Mouse (Mus musculus) stomach, embryonic 15.5 days (tissue): ENCODE data around the gene Olfr145. TPM values are rescaled to one million over a fixed set of nuclear protein-coding genes. Genes with fewer than 3 reads are reported as not detected.

Experiments
- ATAC-seq: fragments of 200-750 bp; cut with Nextera tagmentation; 2 replicates; pipeline ENCODE4 v1.8.0; 2017; ENCODE audit warnings: low read depth, moderate number of reproducible peaks, moderate TSS enrichment; ENCODE audit not compliant: insufficient read depth, low FRiP score
- H3K27ac ChIP-seq: fragments of 300-500 bp; sonication (generic); 2 replicates; pipeline ENCODE4 v1.5.1; 2015; ENCODE audit warnings: mild to moderate bottlenecking, inconsistent platforms
- H3K27me3 ChIP-seq: fragments of 300-500 bp; sonication (generic); replicated peaks from 2 replicates; pipeline ENCODE4 v1.6.1; 2015; ENCODE audit warnings: inconsistent platforms
- H3K36me3 ChIP-seq: fragments of 300-500 bp; sonication (generic); 2 replicates; pipeline ENCODE4 v1.6.1; 2015; ENCODE audit warnings: inconsistent platforms
- H3K4me1 ChIP-seq: fragments of 300-500 bp; sonication (generic); 2 replicates; pipeline ENCODE4 v1.6.1; 2015; ENCODE audit warnings: inconsistent platforms
- H3K4me2 ChIP-seq: fragments of 300-500 bp; sonication (generic); 2 replicates; pipeline ENCODE4 v1.6.1; 2015; ENCODE audit warnings: mild to moderate bottlenecking, inconsistent platforms
- H3K4me3 ChIP-seq: fragments of 300-500 bp; sonication (generic); replicated peaks from 2 replicates; pipeline ENCODE4 v1.5.1; 2015; ENCODE audit warnings: inconsistent platforms
- H3K9ac ChIP-seq: fragments of 300-500 bp; sonication (generic); 2 replicates; pipeline ENCODE4 v1.6.1; 2015; ENCODE audit warnings: inconsistent platforms
- H3K9me3 ChIP-seq: fragments of 300-500 bp; sonication (generic); 2 replicates; pipeline ENCODE4 v1.6.1; 2016; ENCODE audit warnings: inconsistent platforms
- WGBS: fragments of 180-500 bp; shearing (Covaris S2); methylation state at CpG from one replicate; pipeline ENCODE4 v1.1.7; 2015; 5-methylcytosine and 5-hydroxymethylcytosine counted together
- polyA plus RNA-seq: library from polyadenylated mRNA; unstranded; fragments of >200 nt; fragmentation: Nextera tagmentation; extraction: Ambion mirVana; gene quantifications from 2 replicates; pipeline ENCODE4 v1.2.1, GENCODE M21; 2015

The Olfr145 gene
- not detected in 2 replicates for polyA plus RNA-seq

- H3K4me1 ChIP-seq: no peaks in the 10 kb centered on the region
- ATAC-seq: no peak
- WGBS: 42% methylated on average over 2 of the region's 2 CpGs
Measured at GRCm38 (mm10) chr9:37896661-37897060, at the start of gene Olfr145. TSS of gene Olfr145 (plus strand) at chr9:37896724.

GRCm38 (mm10) chr9:37849267-37849666 lies 47.3 kb upstream of the Olfr145 start:
- no peak for ATAC-seq
- no peak overlapping the region for H3K4me3 ChIP-seq
- H3K4me1 ChIP-seq: no peaks in the 10 kb centered on the region
- no peaks in the 10 kb centered on the region for H3K27me3 ChIP-seq
- no peak overlapping the region for H3K4me2 ChIP-seq
- H3K36me3 ChIP-seq: no peaks in the 10 kb centered on the region
- H3K9ac ChIP-seq: no peak overlapping the region
- H3K9me3 ChIP-seq: no peaks in the 10 kb centered on the region
- 79% methylated on average over 2 of the region's 2 CpGs for WGBS
- no peak overlapping the region for H3K27ac ChIP-seq

More at GRCm38 (mm10) chr9:37896661-37897060, at the start of gene Olfr145:
- H3K9ac ChIP-seq: no peak within 1 kb of the TSS
- H3K4me2 ChIP-seq: no peak within 1 kb of the TSS
- no peak within 1 kb of the TSS for H3K27ac ChIP-seq
- no peak within 1 kb of the TSS for H3K4me3 ChIP-seq
- H3K36me3 ChIP-seq: no peaks in the 10 kb centered on the region
- no peaks in the 10 kb centered on the region for H3K27me3 ChIP-seq
- H3K9me3 ChIP-seq: no peaks in the 10 kb centered on the region

- H3K9me3 ChIP-seq: no peaks in the 10 kb centered on the region
- no peak within 1 kb of the TSS for H3K4me3 ChIP-seq
- no peaks in the 10 kb centered on the region for H3K27me3 ChIP-seq
- no peaks in the 10 kb centered on the region for H3K36me3 ChIP-seq
- H3K27ac ChIP-seq: no peak within 1 kb of the TSS
- H3K9ac ChIP-seq: no peak within 1 kb of the TSS
- no peak within 1 kb of the TSS for H3K4me2 ChIP-seq
- H3K4me1 ChIP-seq: no peaks in the 10 kb centered on the region
- WGBS: 71% methylated on average over 4 of the region's 4 CpGs
- ATAC-seq: no peak
Measured at GRCm38 (mm10) chr9:37853969-37854368, 42.6 kb upstream of the Olfr145 start, which contains the start of gene Olfr877. TSS of gene Olfr877 (plus strand) at chr9:37854269.

- ATAC-seq: no peak
- Histone ChIP-seq H3K4me3 (no peak overlapping the region), H3K4me1 (no peaks in the 10 kb centered on the region), H3K27me3 (no peaks in the 10 kb centered on the region), H3K9me3 (no peaks in the 10 kb centered on the region), H3K36me3 (no peaks in the 10 kb centered on the region), H3K9ac (no peak overlapping the region), H3K4me2 (no peak overlapping the region), H3K27ac (no peak overlapping the region)
- 43% methylated on average over 1 of the region's 1 CpGs for WGBS
Measured at GRCm38 (mm10) chr9:37863325-37863724, 33.2 kb upstream of the Olfr145 start.

GRCm38 (mm10) chr9:37870246-37870645 lies 26.3 kb upstream of the Olfr145 start:
- H3K9me3 ChIP-seq: no peaks in the 10 kb centered on the region
- H3K27me3 ChIP-seq: no peaks in the 10 kb centered on the region
- H3K27ac ChIP-seq: no peak overlapping the region
- no peak overlapping the region for H3K4me2 ChIP-seq
- no peaks in the 10 kb centered on the region for H3K36me3 ChIP-seq
- 50% methylated on average over 1 of the region's 1 CpGs for WGBS
- H3K4me1 ChIP-seq: no peaks in the 10 kb centered on the region
- no peak for ATAC-seq
- no peak overlapping the region for H3K4me3 ChIP-seq
- no peak overlapping the region for H3K9ac ChIP-seq

- H3K27me3 ChIP-seq: no peaks in the 10 kb centered on the region
- no peak overlapping the region for H3K27ac ChIP-seq
- no peaks in the 10 kb centered on the region for H3K9me3 ChIP-seq
- no peak overlapping the region for H3K4me3 ChIP-seq
- no peak overlapping the region for H3K9ac ChIP-seq
- H3K4me1 ChIP-seq: no peaks in the 10 kb centered on the region
- 82% methylated on average over 1 of the region's 1 CpGs for WGBS
- no peak overlapping the region for H3K4me2 ChIP-seq
- no peak for ATAC-seq
- no peaks in the 10 kb centered on the region for H3K36me3 ChIP-seq
Measured at GRCm38 (mm10) chr9:37871097-37871496, 25.4 kb upstream of the Olfr145 start.

- Histone ChIP-seq H3K27me3 (no peaks in the 10 kb centered on the region), H3K9me3 (no peaks in the 10 kb centered on the region), H3K4me2 (no peak overlapping the region), H3K4me3 (no peak overlapping the region), H3K9ac (no peak overlapping the region), H3K36me3 (no peaks in the 10 kb centered on the region), H3K4me1 (no peaks in the 10 kb centered on the region), H3K27ac (no peak overlapping the region)
- ATAC-seq: no peak
- 49% methylated on average over 1 of the region's 1 CpGs for WGBS
Measured at GRCm38 (mm10) chr9:37871536-37871935, 25.0 kb upstream of the Olfr145 start.

GRCm38 (mm10) chr9:37890960-37891359 lies 5.6 kb upstream of the Olfr145 start:
- no peak for ATAC-seq
- H3K27me3 ChIP-seq: no peaks in the 10 kb centered on the region
- H3K4me3 ChIP-seq: no peak overlapping the region
- H3K9ac ChIP-seq: no peak overlapping the region
- H3K9me3 ChIP-seq: no peaks in the 10 kb centered on the region
- H3K4me1 ChIP-seq: no peaks in the 10 kb centered on the region
- H3K4me2 ChIP-seq: no peak overlapping the region
- 34% methylated on average over 2 of the region's 2 CpGs for WGBS
- no peak overlapping the region for H3K27ac ChIP-seq
- H3K36me3 ChIP-seq: no peaks in the 10 kb centered on the region

GRCm38 (mm10) chr9:37905555-37905954 lies 9.0 kb downstream of the Olfr145 start:
- Histone ChIP-seq H3K9ac (no peak overlapping the region), H3K4me2 (no peak overlapping the region)
- 57% methylated on average over 3 of the region's 3 CpGs for WGBS

GRCm38 (mm10) chr9:37917540-37917939 lies 21.0 kb downstream of the Olfr145 start, which contains the start of gene Olfr878:
TSS of gene Olfr878 (plus strand) at chr9:37917840.
- Histone ChIP-seq H3K9ac (no peak within 1 kb of the TSS), H3K4me1 (no peaks in the 10 kb centered on the region), H3K27me3 (no peaks in the 10 kb centered on the region), H3K4me3 (no peak within 1 kb of the TSS), H3K27ac (no peak within 1 kb of the TSS), H3K9me3 (no peaks in the 10 kb centered on the region), H3K4me2 (no peak within 1 kb of the TSS), H3K36me3 (no peaks in the 10 kb centered on the region)
- no peak for ATAC-seq
- 67% methylated on average over 2 of the region's 2 CpGs for WGBS

More at GRCm38 (mm10) chr9:37905555-37905954, 9.0 kb downstream of the Olfr145 start:
- no peaks in the 10 kb centered on the region for H3K27me3 ChIP-seq
- H3K9me3 ChIP-seq: no peaks in the 10 kb centered on the region
- H3K36me3 ChIP-seq: no peaks in the 10 kb centered on the region
- H3K4me1 ChIP-seq: no peaks in the 10 kb centered on the region
- no peak for ATAC-seq
- H3K27ac ChIP-seq: no peak overlapping the region
- no peak overlapping the region for H3K4me3 ChIP-seq

GRCm38 (mm10) chr9:37918018-37918417 lies 21.5 kb downstream of the Olfr145 start:
- no peaks in the 10 kb centered on the region for H3K36me3 ChIP-seq
- H3K4me1 ChIP-seq: no peaks in the 10 kb centered on the region
- no peak overlapping the region for H3K27ac ChIP-seq
- no peaks in the 10 kb centered on the region for H3K27me3 ChIP-seq
- 56% methylated on average over 1 of the region's 1 CpGs for WGBS
- no peaks in the 10 kb centered on the region for H3K9me3 ChIP-seq
- ATAC-seq: no peak
- H3K4me2 ChIP-seq: no peak overlapping the region
- no peak overlapping the region for H3K9ac ChIP-seq
- no peak overlapping the region for H3K4me3 ChIP-seq

GRCm38 (mm10) chr9:37924194-37924593 lies 27.7 kb downstream of the Olfr145 start:
- no peak overlapping the region for H3K4me3 ChIP-seq
- no peak overlapping the region for H3K27ac ChIP-seq
- no peaks in the 10 kb centered on the region for H3K36me3 ChIP-seq
- no peak overlapping the region for H3K4me2 ChIP-seq
- ATAC-seq: no peak
- 74% methylated on average over 5 of the region's 5 CpGs for WGBS
- H3K4me1 ChIP-seq: no peaks in the 10 kb centered on the region
- no peaks in the 10 kb centered on the region for H3K9me3 ChIP-seq
- H3K9ac ChIP-seq: no peak overlapping the region
- H3K27me3 ChIP-seq: no peaks in the 10 kb centered on the region

- Histone ChIP-seq H3K9me3 (no peaks in the 10 kb centered on the region), H3K4me2 (no peak overlapping the region), H3K4me1 (no peaks in the 10 kb centered on the region), H3K27me3 (no peaks in the 10 kb centered on the region), H3K27ac (no peak overlapping the region), H3K36me3 (no peaks in the 10 kb centered on the region), H3K4me3 (no peak overlapping the region), H3K9ac (no peak overlapping the region)
- 56% methylated on average over 2 of the region's 2 CpGs for WGBS
- no peak for ATAC-seq
Measured at GRCm38 (mm10) chr9:37925445-37925844, 28.9 kb downstream of the Olfr145 start.
